Mouse (Mus musculus) gastrocnemius, postnatal 4 days (tissue): ENCODE data around the gene Bfar. TPM values are rescaled to one million over a fixed set of nuclear protein-coding genes. Genes with fewer than 3 reads are reported as not detected.
"Not testable (repeated sequence)": the region's sequence is repeated elsewhere in the genome, so short reads cannot be mapped to it uniquely, and the experiment has no call there.

Experiments used
- DNase-seq, 2 experiments: peaks; one replicate each; pipeline ENCODE4 v3.0.0; 2021 to 2022; ENCODE audit warnings: low spot score in 2 of 2, mixed read lengths in 2 of 2
- total RNA-seq, 2 experiments: library from RNA; stranded (reverse); gene quantifications; 2 replicates each; pipeline ENCODE4 v1.2.3; 2021

Gene Bfar
- total RNA-seq, 2 experiments from 2014 or later: 35.5 to 41.0 TPM

- no peak for DNase-seq
These were observed 45.3 kb downstream of the Bfar start for GRCm38 (mm10) chr16:13716821-13717553.

GRCm38 (mm10) chr16:13722937-13723336 is 51.3 kb downstream of the Bfar start:
- no peak for DNase-seq

GRCm38 (mm10) chr16:13727811-13728335 is 56.2 kb downstream of the Bfar start:
- no peak for DNase-seq

GRCm38 (mm10) chr16:13729428-13729827 is 57.8 kb downstream of the Bfar start:
- DNase-seq: no peak

GRCm38 (mm10) chr16:13730285-13731255 is 58.9 kb downstream of the Bfar start, which contains the start of gene Pla2g10:
TSS of gene Pla2g10 (minus strand) at chr16:13730983.
- no peak for DNase-seq

GRCm38 (mm10) chr16:13732786-13733185 is 61.1 kb downstream of the Bfar start:
- DNase-seq: no peak

- DNase-seq: peak; percentile 61 to 75
These were observed 62.0 kb downstream of the Bfar start for GRCm38 (mm10) chr16:13733518-13734137.

GRCm38 (mm10) chr16:13735977-13736376 is 64.3 kb downstream of the Bfar start:
- no peak for DNase-seq

- not testable (repeated sequence) for DNase-seq
These were observed 67.4 kb downstream of the Bfar start for GRCm38 (mm10) chr16:13739044-13739443.

GRCm38 (mm10) chr16:13740844-13741243 is 69.2 kb downstream of the Bfar start:
- DNase-seq: no peak

GRCm38 (mm10) chr16:13747708-13748107 is 76.0 kb downstream of the Bfar start:
- DNase-seq: no peak

- DNase-seq: no peak
These were observed 76.5 kb downstream of the Bfar start for GRCm38 (mm10) chr16:13748124-13748523.

GRCm38 (mm10) chr16:13748813-13749212 is 77.2 kb downstream of the Bfar start:
- not testable (repeated sequence) for DNase-seq

- DNase-seq: no peak
These were observed 77.6 kb downstream of the Bfar start for GRCm38 (mm10) chr16:13749306-13749705.

GRCm38 (mm10) chr16:13749981-13750380 is 78.3 kb downstream of the Bfar start:
- DNase-seq: no peak

GRCm38 (mm10) chr16:13750626-13751025 is 79.0 kb downstream of the Bfar start:
- no peak for DNase-seq

Other genes starting within 250 kb of the Bfar start
- 10 to 100 TPM; 17.5 to 19.9 TPM for gene Parn, start 3.7 kb upstream of the Bfar start, total RNA-seq
- gene 3110001I22Rik, start 71 bp downstream of the Bfar start, total RNA-seq: 1 to 10 TPM; 3.7 to 4.0 TPM
- not detected for gene Pla2g10, start 59.1 kb downstream of the Bfar start, total RNA-seq
- 10 to 100 TPM; 27.2 to 32.1 TPM for gene Rrn3, start 108.8 kb downstream of the Bfar start, total RNA-seq
- 10 to 100 TPM; 66.6 to 72.3 TPM for gene Ntan1, start 147.0 kb downstream of the Bfar start, total RNA-seq
- 10 to 100 TPM; 57.9 to 73.5 TPM for gene Pdxdc1, start 231.3 kb downstream of the Bfar start, total RNA-seq
- gene Mpv17l, start 231.3 kb downstream of the Bfar start, total RNA-seq: 1 to 10 TPM; 1.9 to 3.5 TPM